Mouse (Mus musculus) embryonic fibroblast, embryonic 13.5 days (primary cell): ENCODE data around the gene Emilin2.

ENCODE experiments used
- CTCF ChIP-seq: IDR thresholded peaks from 2 replicates; pipeline ENCODE4 v1.5.1; 2011; ENCODE audit warnings: mild to moderate bottlenecking, control low read depth, low read length, moderate library complexity, borderline replicate concordance; ENCODE audit not compliant: insufficient read depth
- POLR2A ChIP-seq: IDR thresholded peaks from 2 replicates; pipeline ENCODE4 v1.6.1; 2011; ENCODE audit warnings: low read depth, mild to moderate bottlenecking, control low read depth, low read length, moderate library complexity

DNA sequence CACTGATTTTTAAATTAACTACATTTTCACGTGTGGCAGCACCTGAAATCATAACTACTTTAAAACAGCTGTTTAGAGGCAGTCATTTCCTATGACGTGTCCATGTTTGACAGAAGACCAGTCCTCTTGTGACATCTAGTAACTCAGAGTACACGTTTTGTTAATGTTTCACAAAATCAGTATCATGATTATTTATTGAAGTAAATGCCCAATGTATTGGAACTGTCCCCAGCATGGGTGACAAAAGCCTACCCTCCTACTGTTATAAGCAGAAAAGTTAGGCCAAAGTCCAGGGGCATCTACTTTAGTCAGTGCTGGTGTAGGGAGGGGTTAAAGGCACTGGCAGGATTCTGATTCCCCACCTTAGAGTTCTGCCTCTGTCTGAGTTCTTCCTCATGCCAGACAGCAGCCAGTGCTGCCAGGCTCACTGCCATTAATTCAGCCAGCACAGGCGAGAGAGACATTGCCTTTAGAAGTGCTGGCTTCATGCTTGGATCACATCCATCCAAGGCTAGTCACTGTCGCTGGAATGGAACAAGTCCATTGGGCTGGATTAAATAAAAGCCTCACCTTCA, 94.6 kb downstream of the Emilin2 start:
- no peak for TF ChIP-seq CTCF
- TF ChIP-seq POLR2A, result no peak
